Mouse (Mus musculus) forebrain, postnatal 0 days (tissue): ENCODE data around the gene Mob3b. TPM values are rescaled to one million over a fixed set of nuclear protein-coding genes. Genes with fewer than 3 reads are reported as not detected.

Experiments
- ATAC-seq: fragments of 200-750 bp; cut with Nextera tagmentation; 2 replicates; pipeline ENCODE4 v1.8.0; 2017; ENCODE audit warnings: mild to moderate bottlenecking, moderate library complexity
- DNase-seq: peaks from one replicate; pipeline ENCODE4 v3.0.0-alpha.2; 2015
- H3K27ac ChIP-seq: fragments of 300-500 bp; sonication (generic); 2 replicates; pipeline ENCODE4 v1.5.1; 2014; ENCODE audit warnings: low read depth, mild to moderate bottlenecking, antibody characterized with exemption, low read length, moderate library complexity, mixed read lengths
- H3K27me3 ChIP-seq: fragments of 300-500 bp; sonication (generic); 2 replicates; pipeline ENCODE4 v1.6.1; 2014; ENCODE audit warnings: mild to moderate bottlenecking, low read length, mixed read lengths; ENCODE audit not compliant: insufficient read depth
- H3K36me3 ChIP-seq: fragments of 300-500 bp; sonication (generic); 2 replicates; pipeline ENCODE4 v1.6.1; 2014; ENCODE audit warnings: mild to moderate bottlenecking, moderate library complexity; ENCODE audit not compliant: insufficient read depth
- H3K4me1 ChIP-seq: fragments of 300-500 bp; sonication (generic); 2 replicates; pipeline ENCODE4 v1.6.1; 2014; ENCODE audit warnings: antibody characterized with exemption; ENCODE audit not compliant: insufficient read depth
- H3K4me2 ChIP-seq: fragments of 300-500 bp; sonication (generic); 2 replicates; pipeline ENCODE4 v1.6.1; 2014; ENCODE audit warnings: low read depth, mild to moderate bottlenecking, moderate library complexity
- H3K4me3 ChIP-seq: fragments of 300-500 bp; sonication (generic); 2 replicates; pipeline ENCODE4 v1.5.1; 2014; ENCODE audit warnings: low read depth, low read length, mixed read lengths
- H3K9ac ChIP-seq: fragments of 300-500 bp; sonication (generic); 2 replicates; pipeline ENCODE4 v1.6.1; 2014; ENCODE audit warnings: mild to moderate bottlenecking
- H3K9me3 ChIP-seq: fragments of 300-500 bp; sonication (generic); 2 replicates; pipeline ENCODE4 v1.6.1; 2016; ENCODE audit warnings: low read length
- CTCF ChIP-seq: sonication (generic); IDR thresholded peaks from 2 replicates; pipeline ENCODE4 v1.5.1; 2016; ENCODE audit warnings: antibody characterized with exemption, control low read depth, low read depth
- WGBS: fragments of 180-500 bp; shearing (Covaris S2); extraction: QIAGEN DNeasy Blood & Tissue Kit; methylation state at CpG from one replicate; pipeline ENCODE4 v1.1.7; 2014; 5-methylcytosine and 5-hydroxymethylcytosine counted together
- polyA plus RNA-seq: library from polyadenylated mRNA; unstranded; fragments of >200 nt; fragmentation: Nextera tagmentation; extraction: Ambion mirVana; gene quantifications from 2 replicates; pipeline ENCODE4 v1.2.1, GENCODE M21; 2015
- total RNA-seq: library from RNA; depleted of rRNA; stranded (reverse); fragments of >200 nt; gene quantifications from 2 replicates; pipeline ENCODE4 v1.2.3, GENCODE M21; 2014

Gene Mob3b
- total and polyA plus RNA-seq, 2 experiments from 2014 or later, result 3.0 to 4.3 TPM

DNA sequence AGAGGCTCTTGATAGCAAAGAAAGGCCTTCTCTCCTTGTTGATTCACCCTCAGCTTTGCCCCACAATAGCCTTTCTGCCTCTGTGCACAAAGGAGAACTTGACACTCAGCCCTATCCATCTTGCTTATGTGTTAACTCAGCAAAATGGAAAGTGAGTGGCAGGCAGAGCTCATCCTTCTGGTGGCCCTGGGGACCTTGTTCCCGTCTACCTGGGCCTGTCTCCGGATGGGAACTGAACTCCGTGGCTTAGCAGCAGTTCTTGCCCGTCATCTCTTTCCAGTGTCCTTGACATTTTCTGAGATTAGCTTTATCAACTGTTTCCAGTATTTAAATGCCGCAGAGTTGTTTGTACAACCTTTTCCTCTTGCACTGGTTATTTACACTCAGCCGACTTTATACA is 173.8 kb downstream of the Mob3b start:
- no peak overlapping the region for H3K4me3 ChIP-seq
- DNase-seq (no peak), ATAC-seq (no peak)
- no peak overlapping the region for H3K9ac ChIP-seq
- no peaks in the 10 kb centered on the region for H3K9me3 ChIP-seq
- no peak overlapping the region for H3K27ac ChIP-seq
- TF ChIP-seq CTCF, result no peak
- no peaks in the 10 kb centered on the region for H3K27me3 ChIP-seq
- 89% methylated on average over 6 of the region's 6 CpGs for WGBS
- H3K36me3 ChIP-seq, result no peaks in the 10 kb centered on the region
- H3K4me1 ChIP-seq, result no peaks in the 10 kb centered on the region
- no peak overlapping the region for H3K4me2 ChIP-seq

DNA sequence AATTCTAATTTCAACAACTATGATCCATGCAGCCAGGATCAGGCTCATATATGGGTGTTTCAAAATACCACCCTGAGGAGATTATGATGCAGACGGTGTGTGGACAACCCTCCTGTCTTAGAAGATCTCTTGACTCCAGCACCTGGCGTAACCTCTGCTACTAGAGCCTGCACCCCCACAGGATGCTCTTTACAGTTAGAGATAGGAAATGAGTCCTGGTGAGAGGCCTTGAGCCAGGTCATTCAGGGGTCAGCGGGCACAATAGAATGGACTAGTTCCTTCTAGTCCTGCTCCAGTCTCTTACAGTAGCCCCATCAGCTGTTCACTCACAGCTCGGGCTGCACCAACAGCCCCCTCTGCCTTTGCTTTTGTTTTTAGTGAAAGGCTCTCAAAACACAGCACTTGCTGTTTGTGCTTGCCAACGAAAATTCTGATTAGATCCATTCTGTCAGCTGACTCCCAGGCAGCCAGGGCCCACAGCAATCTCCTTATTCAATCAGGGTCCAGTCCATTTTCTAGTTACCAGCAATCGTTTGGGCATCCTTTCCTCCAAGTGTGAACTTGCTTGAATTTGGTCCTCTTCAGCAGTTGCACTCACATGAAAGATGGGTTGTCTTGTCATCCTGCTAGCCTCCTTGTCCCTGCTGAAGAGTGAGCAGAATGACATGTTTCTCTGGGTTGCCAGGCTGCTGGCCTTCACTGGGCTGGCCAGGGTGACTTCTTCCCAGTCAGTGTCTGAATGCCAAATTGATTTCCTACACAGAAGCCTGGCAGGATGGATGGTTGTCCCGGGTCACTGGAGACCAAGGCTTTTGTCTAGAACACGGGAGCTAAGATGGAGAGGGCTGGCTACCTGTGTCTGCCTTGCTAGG is 175.7 kb downstream of the Mob3b start:
- Histone ChIP-seq H3K27me3 (no peaks in the 10 kb centered on the region), H3K36me3 (no peaks in the 10 kb centered on the region), H3K4me3 (no peak overlapping the region), H3K4me2 (no peak overlapping the region), H3K27ac (no peak overlapping the region), H3K9me3 (no peaks in the 10 kb centered on the region), H3K9ac (no peak overlapping the region), H3K4me1 (no peaks in the 10 kb centered on the region)
- TF ChIP-seq CTCF, result no peak
- WGBS, result 53% methylated on average over 8 of the region's 8 CpGs
- DNase-seq, result no peak
- peak; percentile 56; the same call in 1 of the 2 replicates for ATAC-seq

DNA sequence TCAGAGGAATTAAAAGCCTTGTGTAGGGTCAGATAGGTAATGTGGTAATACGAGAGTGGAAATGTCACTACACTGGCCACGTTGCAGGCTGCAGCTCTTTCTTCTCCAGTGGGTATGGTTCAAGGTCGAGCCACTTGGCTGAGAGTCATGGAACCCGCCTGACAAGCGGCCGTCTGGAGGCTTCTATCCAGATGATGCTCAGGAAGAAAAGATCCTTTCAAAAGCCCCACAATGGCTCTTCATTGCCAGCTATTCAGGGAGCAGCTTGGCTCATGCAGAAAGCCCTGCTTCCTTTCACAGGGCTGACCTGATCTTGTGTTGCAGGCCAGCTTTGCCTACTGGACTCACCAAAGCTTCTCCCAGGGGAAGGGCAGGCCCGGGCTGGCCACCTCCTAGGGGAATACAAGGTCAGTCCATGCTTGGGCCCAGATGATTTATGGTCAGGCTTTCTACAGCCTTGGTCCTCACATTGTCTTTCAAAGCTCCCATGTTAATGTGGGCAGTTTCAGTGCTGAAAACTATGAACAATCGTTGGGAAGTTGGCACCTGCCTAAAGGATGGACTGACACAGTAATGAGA is 176.7 kb downstream of the Mob3b start:
- ATAC-seq, result peak; percentile 49
- Histone ChIP-seq H3K4me1 (no peaks in the 10 kb centered on the region), H3K27ac (no peak overlapping the region), H3K36me3 (no peaks in the 10 kb centered on the region), H3K4me2 (no peak overlapping the region), H3K9me3 (no peaks in the 10 kb centered on the region), H3K9ac (no peak overlapping the region), H3K4me3 (no peak overlapping the region), H3K27me3 (no peaks in the 10 kb centered on the region)
- 30% methylated on average over 8 of the region's 8 CpGs for WGBS
- DNase-seq, result no peak
- TF ChIP-seq CTCF, result no peak

DNA sequence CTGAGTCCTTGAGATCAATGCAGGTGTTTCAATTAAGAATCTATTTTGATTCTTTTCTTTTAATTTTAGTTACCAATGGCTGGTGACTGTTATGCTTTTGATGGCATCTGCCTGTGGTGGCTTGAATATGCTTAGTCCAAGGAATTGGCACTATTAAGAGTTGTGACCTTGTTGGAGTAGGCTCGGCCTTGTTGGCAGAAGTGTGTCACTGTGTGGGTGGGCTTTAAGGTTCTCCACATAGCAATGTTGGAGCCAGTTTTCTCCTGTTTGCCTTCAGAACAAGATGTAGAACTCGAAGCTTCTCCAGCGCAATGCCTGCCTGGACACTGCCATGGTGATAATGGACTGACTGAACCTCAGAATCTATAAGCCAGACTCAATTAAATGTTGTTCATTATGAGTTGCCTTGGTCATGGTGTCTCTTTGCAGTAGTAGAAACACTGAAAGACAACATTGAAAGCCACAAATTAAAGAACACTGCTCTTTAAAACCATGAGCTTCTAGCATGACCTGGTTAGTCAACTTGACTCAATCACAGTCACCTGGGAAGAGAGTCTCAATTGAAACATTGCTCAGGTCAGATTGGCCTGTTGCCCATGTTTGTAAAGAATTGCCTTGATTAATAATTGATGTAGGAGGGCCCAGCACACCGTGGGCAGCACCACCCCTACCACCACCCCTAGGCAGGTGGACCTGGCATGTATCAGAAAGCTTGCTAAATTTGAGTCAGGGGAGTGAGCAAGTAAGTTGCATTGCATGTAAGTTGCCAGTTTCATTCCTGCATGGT is 180.2 kb downstream of the Mob3b start:
- no peaks in the 10 kb centered on the region for H3K27me3 ChIP-seq
- no peak for TF ChIP-seq CTCF
- DNase-seq, result no peak
- H3K4me3 ChIP-seq, result no peak overlapping the region
- no peak overlapping the region for H3K9ac ChIP-seq
- no peak for ATAC-seq
- H3K4me2 ChIP-seq, result no peak overlapping the region
- no peak overlapping the region for H3K27ac ChIP-seq
- H3K4me1 ChIP-seq, result no peaks in the 10 kb centered on the region
- H3K36me3 ChIP-seq, result no peaks in the 10 kb centered on the region
- no peaks in the 10 kb centered on the region for H3K9me3 ChIP-seq
- WGBS, result 85% methylated on average over 4 of the region's 4 CpGs

DNA sequence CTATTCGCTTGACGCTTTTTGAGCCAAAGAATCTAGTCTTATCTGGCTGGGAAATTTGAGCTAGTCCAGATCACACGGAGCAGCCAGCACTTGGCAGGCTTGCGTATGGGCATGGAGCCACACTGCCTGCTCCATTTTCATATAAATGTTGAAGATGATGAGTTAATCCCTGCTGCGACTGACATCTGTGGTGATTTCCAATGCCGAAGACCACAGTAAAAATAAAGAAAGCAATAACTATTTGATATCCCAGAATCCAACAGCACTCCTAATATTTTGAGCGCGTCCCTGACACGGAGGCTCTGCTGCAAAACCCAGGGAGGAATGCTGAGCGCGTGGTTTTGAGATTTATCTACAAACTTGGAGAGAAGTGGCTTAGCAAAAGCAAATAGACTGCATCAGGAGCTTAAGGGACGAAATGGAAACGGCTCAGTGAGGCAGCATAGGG is 180.9 kb downstream of the Mob3b start:
- Histone ChIP-seq H3K4me3 (no peak overlapping the region), H3K27me3 (no peaks in the 10 kb centered on the region), H3K4me2 (no peak overlapping the region), H3K4me1 (no peaks in the 10 kb centered on the region), H3K9ac (no peak overlapping the region), H3K36me3 (no peaks in the 10 kb centered on the region), H3K9me3 (no peaks in the 10 kb centered on the region), H3K27ac (no peak overlapping the region)
- peak; percentile 73 for ATAC-seq
- no peak for TF ChIP-seq CTCF
- 53% methylated on average over 13 of the region's 13 CpGs for WGBS
- DNase-seq, result peak; percentile 77

DNA sequence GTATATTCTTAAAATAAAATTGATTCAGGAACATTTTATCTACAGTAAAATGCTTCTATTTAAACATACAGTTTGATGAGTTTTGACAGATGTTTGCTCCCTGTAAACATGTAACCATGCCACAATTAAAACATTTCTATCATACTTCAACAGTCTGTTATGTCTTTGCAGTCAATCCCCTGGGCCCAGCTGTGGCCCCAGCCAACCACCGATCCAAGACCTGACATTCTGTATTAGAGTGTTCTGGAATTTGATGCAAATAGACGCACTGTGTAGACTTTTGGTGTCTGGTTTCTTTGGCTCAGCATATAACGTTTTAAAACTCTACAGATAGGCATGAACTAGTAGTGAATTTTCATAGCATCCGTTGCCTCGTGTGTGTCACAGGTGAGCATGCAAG is 182.5 kb downstream of the Mob3b start:
- Histone ChIP-seq H3K9me3 (no peaks in the 10 kb centered on the region), H3K27ac (no peak overlapping the region), H3K27me3 (no peaks in the 10 kb centered on the region), H3K36me3 (no peaks in the 10 kb centered on the region), H3K9ac (no peak overlapping the region), H3K4me1 (no peaks in the 10 kb centered on the region), H3K4me3 (no peak overlapping the region), H3K4me2 (no peak overlapping the region)
- DNase-seq (no peak), ATAC-seq (peak; percentile 26; the same call in 1 of the 2 replicates)
- WGBS, result 73% methylated on average over 5 of the region's 5 CpGs
- no peak for TF ChIP-seq CTCF
